Mouse (Mus musculus): ENCODE measurements around the gene Hoxc12.

Hoxc12 gene

GRCm38 (mm10) chr15:102939256-102940155, 2.9 kb downstream of the Hoxc12 start:
- DNase-seq: no peak

GRCm38 (mm10) chr15:102942739-102943467, 6.3 kb downstream of the Hoxc12 start:
- no peak for DNase-seq

- no peak for DNase-seq
These were observed 6.9 kb downstream of the Hoxc12 start for GRCm38 (mm10) chr15:102943468-102943813.

GRCm38 (mm10) chr15:102945185-102946077, 8.9 kb downstream of the Hoxc12 start:
- DNase-seq: no peak

- no peak for DNase-seq
These were observed 10.7 kb downstream of the Hoxc12 start for GRCm38 (mm10) chr15:102947276-102947675.

GRCm38 (mm10) chr15:102948842-102949241, 12.3 kb downstream of the Hoxc12 start:
- DNase-seq: no peak

GRCm38 (mm10) chr15:102949696-102950095, 13.1 kb downstream of the Hoxc12 start:
- no peak for DNase-seq

- DNase-seq: no peak
These were observed 14.3 kb downstream of the Hoxc12 start for GRCm38 (mm10) chr15:102950877-102951276.

- DNase-seq: no peak
These were observed 17.0 kb downstream of the Hoxc12 start for GRCm38 (mm10) chr15:102953561-102953960.

- DNase-seq: no peak
These were observed 17.8 kb downstream of the Hoxc12 start, which contains the start of gene Hoxc11 for GRCm38 (mm10) chr15:102954192-102955006. TSS of gene Hoxc11 (plus strand) at chr15:102954427.

- DNase-seq: no peak
These were observed 18.4 kb downstream of the Hoxc12 start for GRCm38 (mm10) chr15:102955007-102955382.

GRCm38 (mm10) chr15:102955833-102956640, 19.5 kb downstream of the Hoxc12 start:
- no peak for DNase-seq

GRCm38 (mm10) chr15:102956906-102957305, 20.3 kb downstream of the Hoxc12 start:
- DNase-seq: no peak

- DNase-seq: no peak
These were observed 23.2 kb downstream of the Hoxc12 start for GRCm38 (mm10) chr15:102959663-102960191.

GRCm38 (mm10) chr15:102961728-102962127, 25.2 kb downstream of the Hoxc12 start:
- DNase-seq: no peak

GRCm38 (mm10) chr15:102962492-102962891, 25.9 kb downstream of the Hoxc12 start:
- no peak for DNase-seq

GRCm38 (mm10) chr15:102963259-102963658, 26.7 kb downstream of the Hoxc12 start:
- DNase-seq: no peak

GRCm38 (mm10) chr15:102963671-102964640, 27.4 kb downstream of the Hoxc12 start:
- no peak for DNase-seq
